Mouse (Mus musculus) frontal cortex, postnatal 36 days (tissue): ENCODE results near the gene Insrr.
A peak's percentile ranks its signal among the peaks of the same experiment; 100 is the strongest.

Experiments used
- DNase-seq, 2 experiments: peaks; one replicate each; pipeline ENCODE4 v3.0.0; 2022; ENCODE audit warnings: low spot score in 2 of 2

The Insrr gene

DNA sequence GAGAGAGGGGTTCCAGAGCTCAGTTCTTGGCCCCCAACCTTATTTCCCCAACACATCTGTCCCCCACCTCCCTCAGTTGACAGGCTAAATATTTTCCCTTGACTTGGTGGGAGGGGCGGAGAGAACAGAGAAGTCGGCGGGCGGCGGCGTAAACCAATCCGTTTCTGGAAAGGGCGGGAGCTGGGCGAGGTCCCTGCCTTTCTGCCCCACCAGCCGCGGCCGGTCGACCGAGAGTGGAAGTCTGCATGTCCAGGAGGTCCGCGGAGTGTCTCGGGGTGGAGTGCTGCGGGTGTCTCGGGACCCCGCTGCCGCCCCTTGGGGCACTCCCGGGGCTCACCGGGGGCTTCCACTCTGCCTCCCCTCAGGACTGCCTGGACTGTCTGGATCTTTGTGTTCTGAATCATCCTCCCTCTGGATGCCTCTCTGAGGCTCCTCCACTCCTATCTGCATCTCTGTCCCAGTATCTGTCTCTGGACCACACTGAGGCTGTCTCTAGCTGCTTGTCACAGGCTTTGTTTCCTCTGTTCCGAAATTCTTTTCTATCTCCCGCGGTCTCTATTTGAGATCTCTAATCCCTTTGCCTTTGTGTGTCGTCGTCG lies at the start of gene Insrr:
TSS of gene Insrr (plus strand) at position 216 of the 599 bp plus-strand sequence.
- no peak for DNase-seq

DNA sequence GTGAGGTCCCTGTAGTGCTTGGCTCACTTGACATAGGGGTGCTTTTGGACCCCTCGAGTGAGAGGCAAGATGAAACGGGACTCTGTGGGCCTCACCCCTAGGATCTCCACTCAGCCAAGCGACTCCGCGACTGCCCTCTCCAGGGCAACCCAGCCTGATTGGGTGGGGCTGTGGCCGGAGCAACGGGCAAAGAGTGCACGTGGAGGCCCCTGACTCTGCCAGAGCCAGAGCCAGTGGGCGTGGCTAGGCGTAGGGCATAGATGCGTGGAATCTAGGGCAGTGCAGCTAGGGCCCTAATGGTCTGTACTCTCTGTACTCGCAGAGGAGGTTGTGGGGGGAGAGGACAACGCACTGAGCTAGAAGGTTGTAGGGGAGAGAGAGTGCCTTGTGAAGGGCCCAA lies 48.3 kb upstream of the Insrr start, which contains the start of gene Lrrc71:
TSS of gene Lrrc71 (minus strand) at position 195 of the 400 bp plus-strand sequence.
- DNase-seq = no peak

DNA sequence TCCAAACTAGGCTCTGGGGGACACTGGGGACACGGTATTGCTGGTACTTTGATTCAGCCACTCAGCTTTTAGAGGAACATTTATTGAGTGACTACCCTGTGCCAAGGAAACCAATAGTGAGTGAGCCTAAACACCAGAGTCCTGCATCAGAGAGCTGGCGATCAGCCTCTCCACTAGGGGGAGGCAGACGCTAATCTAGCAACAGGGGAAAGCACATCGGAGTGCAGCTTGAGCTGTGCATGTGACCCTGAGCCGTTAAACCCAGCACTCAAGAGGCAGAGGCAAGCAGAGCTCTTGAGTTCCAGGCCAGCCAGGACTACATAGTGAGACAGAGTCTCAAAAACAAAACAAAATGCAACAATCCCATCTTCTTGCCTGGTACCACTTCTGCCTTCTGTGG lies 47.7 kb upstream of the Insrr start:
- peak; percentile 33 to 58 for DNase-seq

DNA sequence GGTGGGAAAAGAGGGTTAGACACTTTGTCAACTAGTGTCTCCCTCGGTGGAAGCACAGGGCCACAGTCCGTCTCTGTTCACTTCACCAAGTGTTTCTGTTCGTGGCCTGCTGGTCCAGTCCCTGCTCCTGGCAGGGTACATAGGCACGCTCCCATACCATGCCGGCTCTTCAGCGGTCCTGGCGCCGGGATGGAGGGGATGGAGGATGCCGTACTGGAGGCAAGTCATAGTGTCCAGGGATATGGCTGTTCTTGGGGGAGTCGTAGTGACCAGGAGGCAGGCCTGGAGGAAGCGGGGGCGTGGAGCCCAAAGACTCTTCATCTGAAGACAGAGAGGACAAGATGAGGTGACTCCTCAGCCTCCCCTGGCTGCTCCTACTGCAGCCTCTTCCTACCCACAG lies 46.8 kb upstream of the Insrr start:
- no peak for DNase-seq

DNA sequence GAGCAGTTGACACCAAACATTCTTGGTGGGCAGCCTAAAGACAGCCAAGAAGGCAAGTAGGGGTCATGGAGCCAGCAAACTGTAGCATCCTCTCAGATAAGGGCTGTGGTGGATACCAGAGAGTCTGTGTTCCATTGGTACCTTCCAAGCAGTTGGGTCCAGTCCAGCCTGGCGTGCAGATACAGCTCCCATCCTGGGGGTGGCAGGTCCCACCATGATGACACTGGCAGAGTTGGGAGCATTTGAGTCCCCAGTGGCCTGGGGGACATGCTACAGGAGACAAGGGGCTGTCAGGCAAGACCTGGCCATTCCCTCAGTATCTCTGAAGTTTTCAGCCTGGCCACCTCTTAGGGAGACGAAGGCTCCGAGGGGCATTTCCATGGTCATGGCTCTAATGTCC lies 44.2 kb upstream of the Insrr start:
- no peak for DNase-seq

DNA sequence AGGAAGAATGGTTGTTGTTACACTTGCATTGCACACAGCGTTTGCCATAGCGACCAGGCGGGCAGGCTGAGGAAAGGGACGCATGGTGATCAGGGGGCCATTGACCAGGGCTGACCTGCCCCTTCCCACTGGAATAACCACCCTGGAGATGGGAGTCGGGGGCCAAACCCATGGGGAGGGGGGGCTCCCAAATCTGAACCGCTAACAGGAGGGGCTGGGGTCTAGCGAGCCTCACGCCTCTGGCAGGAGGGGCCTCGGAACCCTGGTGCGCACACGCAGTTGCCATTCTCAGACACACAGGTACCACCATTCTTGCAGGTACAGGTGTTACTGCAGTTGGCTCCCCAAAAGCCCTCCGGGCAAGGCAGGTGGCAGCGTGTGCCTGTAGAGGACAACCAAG lies 42.9 kb upstream of the Insrr start:
- no peak for DNase-seq

DNA sequence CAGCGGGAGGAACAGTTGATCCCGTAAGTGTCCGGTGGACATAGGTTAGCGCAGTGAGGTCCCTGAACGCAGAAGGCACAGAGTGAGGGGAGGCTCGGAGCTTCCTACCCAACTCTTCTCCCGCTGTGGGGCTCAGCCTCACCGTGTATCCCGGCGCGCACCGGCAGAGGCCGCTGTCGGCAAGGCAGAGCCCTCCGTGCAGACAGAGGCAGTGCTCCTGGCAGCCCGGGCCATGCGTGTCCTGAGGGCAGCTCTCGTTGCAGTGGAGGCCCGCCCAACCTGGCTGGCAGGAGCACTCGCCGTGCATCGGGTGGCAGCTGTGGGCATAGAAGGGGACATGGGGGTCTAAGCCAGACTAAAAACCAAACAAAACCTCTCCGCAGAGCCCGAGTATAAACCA lies 40.8 kb upstream of the Insrr start:
- DNase-seq = peak; percentile 86 to 87

DNA sequence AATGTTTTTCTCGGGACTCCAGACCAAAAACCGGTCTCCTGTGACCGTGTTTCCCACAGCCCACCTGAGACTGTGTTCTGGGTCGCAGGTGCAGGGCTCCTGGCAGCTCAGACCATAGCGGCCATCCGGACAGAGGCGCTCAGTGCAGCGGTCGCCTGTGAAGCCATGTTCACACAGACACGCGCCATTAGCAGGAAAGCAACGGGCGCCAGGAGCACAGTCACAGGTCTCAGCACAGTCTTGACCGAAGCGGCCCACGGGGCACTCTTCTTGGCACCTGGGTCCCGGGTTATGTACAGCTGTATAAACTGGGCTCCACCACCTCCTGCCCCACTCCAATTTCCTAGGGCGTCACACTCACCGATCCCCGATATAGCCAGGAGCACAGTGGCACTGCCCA lies 40.3 kb upstream of the Insrr start:
- DNase-seq = no peak

DNA sequence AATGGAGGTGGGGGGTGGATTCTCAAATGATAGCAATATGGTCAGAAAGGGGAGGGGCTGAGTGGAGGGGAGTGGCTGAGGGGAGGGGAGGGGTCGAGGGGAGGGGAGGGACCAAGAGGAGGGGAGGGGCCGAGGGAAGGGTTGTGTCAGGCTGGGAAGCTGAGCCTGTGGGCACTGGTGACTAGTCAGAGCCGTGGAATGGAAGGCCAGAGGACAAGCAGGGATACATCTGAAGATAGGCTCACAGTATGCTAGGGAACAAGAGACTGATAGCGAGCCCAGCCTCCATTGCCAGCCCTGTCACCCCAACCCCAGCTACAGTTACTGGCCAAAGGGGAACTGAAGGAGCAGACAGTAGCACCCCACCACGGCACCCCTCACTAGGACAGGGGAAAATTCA lies 38.1 kb upstream of the Insrr start:
- DNase-seq = no peak

DNA sequence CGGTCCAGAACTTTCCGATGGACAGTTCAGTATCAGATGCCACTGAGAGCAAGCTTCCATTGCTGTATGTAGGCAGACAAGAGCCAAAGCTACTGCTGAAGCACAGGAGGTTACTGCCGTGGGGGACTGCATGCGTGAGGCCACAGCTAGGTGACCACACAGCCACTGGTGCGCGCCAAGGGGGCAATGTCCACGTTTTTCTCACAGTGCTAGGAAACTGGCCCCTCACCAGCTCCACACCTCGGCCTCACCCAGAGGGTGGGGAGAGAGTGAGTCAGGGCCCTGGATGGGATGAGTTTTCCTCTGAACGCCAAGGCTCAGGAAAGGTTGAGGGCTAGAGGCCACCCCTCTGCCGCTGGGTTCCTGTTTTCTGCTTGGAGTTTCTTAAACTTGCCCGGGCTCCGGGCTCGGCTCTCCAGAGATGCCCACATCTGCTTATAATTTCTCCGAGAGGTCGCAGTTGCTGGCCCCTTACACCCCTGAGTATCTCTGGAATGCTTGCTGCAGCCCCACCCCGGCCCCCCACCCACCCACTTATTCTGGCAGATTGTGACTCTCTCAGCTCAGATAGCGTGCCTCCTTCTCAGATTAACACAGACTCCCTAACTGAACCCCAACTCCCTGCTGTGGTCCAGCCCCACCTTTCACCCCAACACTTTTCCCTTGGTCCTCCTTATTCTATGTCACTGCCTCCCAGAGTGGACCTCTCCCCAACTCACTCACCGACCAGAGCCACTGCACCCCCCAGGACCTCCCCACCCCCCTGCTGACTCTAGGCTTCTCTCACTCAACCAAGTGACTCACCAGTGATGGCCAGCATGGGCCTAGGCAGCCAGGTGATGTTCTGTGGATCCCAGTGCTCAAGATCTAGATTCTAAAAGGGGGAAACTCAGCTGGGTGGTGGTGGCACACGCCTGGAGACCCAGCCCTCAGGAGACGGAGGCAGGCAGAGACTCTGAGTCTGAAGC lies 35.1 kb upstream of the Insrr start:
- DNase-seq = no peak

DNA sequence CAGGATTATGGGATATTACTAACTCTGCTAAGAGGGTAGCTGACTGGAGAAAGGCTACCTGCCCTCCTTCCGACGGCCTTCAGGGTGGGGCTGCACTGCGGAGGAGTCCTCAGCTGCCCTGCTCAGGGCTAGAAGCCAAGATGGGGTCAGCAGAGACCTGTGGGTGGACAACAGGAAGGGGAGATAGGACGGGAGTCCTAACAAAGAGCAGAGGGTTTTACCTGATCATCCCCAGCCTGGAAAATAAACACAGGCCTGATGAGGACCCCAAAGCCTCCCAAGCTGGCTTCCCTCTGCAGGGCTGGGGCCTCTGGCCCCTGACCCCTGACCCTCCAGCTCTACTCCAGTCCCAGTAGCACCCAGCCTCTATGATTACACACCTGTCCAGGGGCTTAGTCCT lies 33.5 kb upstream of the Insrr start:
- DNase-seq = no peak

DNA sequence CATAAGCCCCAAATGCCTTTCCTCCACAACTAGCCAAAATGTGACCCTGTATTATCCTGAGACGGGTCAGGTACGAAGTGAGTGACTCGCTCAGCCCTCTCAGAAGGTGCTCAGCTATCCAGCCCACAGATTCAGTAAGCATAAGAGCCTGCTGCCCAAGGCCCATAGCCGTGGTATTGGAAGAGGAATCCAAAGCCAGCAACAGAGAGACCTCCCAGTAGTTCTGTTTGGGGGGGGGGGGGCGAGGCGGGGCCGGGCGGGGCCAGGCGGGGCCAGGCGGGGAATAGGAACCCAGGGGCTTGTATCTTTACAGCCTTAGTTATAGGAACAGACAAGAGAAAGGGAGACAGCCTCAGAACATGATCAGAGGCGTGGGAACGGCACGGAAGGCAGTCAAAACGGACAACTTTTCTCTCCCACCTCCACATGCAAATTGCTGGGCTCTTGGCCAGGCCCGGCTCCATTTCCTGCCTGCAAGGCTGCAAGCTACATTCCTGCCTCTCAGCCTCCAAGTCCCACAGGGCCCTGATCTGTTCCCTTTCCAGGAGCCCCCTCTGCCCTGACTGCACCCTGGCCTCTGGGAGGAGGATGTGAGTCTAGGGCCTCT lies 33.0 kb upstream of the Insrr start:
- DNase-seq = peak; percentile 84 to 88

DNA sequence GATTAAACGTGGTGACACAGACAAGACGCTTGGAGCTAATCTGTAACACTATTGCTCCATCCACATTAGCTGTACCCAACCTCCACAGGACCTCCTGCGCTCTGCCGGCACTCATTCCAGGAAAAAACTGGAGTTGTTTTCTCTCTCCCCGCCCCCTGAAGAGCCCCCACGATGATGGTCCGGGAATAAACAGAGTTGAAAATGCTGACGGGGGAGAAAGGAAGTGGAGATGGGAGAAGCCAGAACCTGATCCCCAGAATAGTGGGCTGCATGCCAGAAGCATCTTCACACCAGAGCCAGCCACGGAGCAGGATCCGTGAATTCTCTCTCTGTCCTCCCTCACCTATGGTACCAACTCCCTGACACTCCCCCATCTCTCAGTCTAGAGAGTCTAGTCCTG lies 32.2 kb upstream of the Insrr start:
- peak in 1 of 2 experiments; percentile 16 for DNase-seq

DNA sequence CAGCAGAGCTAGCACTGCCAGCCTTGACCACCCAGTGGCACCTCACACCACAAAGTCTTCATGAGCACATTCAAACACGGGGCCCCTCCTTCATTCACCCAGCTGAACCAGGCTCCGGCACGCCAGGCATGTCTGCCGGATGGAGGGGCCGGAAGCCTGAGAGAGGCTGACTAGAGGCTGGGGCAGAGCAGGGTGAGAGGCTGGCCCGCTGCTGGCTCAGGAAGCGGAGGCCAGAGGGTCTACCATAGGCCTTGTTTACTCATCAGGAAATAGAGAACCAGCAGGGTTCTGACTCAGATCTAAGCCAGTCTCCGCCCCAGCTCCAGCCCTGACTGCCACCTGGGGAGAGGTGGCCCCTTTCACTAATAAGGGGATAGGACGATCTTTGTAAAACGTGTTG lies 31.7 kb upstream of the Insrr start:
- DNase-seq = no peak

DNA sequence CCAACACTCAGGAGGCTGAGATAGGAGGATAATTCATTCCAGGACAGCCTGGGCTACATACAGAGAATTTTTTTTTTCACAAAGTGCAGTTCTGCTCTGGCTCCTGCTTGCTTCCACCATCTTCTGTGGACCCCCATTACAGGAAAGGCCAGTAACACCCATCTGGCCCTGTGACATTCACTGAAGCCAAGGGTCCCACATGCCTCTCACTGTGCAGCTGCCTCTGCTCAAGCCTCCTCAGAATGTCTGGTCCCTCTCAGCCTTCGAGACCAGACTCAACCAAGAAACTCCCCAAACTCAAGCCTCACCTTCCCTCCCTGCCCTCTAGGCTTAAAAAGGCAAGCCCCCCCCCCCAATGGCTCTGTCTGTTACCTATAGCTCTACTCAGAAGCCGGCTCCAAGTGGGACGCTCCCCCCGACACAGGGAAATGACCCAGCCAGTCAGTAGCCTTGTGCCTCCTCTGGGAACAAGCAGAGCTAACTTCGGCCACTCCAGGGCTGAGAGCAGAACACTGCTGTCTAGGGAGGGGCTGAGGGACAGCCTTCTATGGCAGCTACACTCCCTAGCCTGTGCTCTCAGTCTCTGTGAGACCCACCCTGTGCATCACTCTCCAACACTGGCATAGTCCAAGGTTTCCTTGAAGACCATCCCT lies 31.0 kb upstream of the Insrr start:
- DNase-seq = no peak

DNA sequence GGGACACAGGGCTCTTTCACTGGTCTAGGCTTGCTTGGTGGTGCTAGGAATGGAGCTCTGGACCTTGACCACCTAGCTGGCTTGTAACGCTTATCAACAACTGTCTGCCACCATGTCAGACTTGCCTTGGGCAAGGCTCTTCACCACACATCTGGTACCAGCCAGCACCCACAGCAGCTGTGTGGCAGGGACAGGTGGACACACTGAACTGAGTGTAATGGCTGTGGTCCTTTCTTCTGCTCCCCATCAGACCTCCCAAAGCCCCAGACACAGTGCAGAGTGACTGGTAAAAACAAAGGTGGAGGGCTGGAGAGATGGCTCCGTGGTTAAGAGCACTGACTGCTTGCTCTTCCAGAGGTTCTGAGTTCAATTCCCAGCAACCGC lies 30.5 kb upstream of the Insrr start:
- DNase-seq = no peak

DNA sequence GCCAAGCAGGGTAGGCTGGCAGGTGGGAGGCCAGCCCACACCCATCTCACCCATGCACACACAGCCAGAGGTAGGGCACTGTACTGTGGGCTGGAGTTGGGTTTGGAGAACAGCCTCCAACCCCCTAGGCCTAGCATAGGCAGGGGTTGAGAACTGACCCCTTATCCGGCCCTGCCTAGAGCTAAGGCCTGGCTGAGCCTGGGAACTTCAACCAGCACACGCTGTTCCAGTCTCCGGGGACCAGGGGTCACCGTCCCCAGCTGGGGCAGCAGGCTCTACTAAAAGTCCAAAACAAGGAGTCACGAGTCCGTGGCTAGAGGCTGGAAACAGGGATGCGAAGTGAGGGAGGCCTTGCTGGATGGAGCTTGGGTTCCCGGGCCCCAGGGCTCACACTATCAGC lies 29.0 kb upstream of the Insrr start:
- DNase-seq = no peak

DNA sequence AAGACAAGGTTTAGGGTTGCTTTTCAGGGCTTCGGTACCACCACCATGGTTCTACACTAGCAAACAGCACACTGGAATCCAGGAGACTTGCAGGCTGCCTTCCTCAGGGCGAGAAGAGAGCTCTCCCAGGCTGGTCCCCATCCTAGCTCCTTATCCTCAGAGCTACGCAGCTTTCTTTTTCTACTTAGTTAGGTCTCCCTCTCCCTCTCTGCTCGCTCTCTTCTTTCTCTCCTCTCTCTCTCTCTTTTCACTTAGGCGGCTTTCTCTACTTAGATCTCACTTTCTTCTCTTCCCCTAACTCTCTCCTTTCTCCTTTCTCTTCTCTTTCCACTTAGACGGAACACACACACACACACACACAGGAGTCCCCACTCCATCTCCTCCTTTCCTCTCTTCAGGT lies 28.3 kb upstream of the Insrr start:
- DNase-seq = no peak

DNA sequence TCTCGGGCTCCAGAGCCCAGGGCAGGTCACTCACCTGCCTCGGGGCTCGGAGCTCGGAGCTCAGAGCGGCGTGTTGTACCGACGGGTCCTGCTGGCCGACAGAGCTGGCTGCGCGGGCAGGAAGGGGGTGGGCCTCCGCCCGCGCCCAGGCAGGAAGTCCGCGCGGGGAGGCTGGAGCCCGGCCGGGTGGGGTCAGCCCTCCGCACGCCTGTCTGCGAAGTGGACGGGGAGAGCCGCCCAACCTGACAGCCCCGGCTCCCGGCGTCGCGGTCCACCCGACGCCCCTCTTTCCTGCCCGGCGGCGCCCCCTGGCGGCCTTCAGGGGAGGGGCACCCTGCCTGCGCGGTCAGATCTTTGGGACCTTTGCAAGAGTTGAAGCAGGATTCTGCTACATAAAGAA lies 27.9 kb upstream of the Insrr start:
- DNase-seq = peak in 1 of 2 experiments; percentile 30

DNA sequence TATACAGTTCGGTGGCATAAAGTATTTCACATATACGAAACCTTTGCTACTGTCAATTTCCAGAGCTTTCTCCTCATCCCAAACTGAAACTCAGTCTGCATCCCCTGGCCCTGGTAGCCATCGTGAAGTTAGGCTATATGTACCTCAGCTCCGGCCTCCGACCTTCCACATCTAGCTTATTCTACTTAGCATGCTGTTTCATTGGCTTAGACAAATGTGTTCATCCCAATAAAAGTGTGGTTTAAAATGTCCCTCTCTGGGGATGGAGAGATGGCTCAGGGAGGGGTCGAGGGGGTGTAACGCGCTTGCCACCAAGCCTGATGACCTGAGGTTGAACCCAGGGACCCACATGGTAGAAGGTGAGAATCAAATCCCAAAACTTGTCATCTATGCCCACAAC lies 27.2 kb upstream of the Insrr start:
- no peak for DNase-seq

DNA sequence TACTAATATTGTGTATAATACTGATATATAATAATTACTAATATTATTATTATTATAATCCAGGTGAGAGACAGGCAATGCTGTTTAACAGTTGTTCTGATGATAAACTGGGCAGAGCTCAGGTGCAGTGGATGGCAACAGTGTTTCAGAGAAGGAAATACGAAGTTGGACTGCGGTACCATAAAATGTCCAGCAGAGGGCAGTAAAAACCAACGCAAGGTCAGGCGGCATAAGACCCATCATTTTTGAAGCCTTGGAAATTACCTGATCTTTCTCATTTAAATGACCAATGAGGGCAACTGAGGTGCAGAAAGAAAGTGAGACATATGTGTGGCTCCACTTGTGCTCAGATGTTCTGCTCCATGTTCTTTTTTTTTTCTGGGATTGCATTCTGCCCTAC lies 26.5 kb upstream of the Insrr start:
- peak; percentile 28 to 62 for DNase-seq

DNA sequence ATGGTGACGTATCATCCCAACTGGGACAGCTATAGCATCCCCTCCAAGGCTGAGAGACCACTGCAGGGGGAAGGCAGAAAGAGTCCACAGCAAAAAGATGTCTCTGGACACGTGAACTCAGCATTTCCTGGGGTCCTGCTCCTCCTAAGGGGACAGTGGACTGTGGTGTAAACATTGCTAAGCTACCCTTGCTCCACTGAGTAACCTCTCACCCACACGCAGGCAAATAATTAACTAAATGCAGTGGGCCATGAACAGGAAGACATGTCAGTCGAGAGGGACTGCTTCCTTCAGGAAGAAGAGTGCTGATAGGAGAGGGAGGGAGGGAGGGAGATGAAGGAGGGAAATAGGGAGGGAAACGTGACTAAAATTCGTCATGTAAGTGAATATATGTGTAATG lies 25.7 kb upstream of the Insrr start:
- no peak for DNase-seq
